Mouse (Mus musculus) embryo, embryonic 9.5 days (tissue): ENCODE measurements around the gene Dll3.
"Not testable (repeated sequence)": the region's sequence is repeated elsewhere in the genome, so short reads cannot be mapped to it uniquely, and the experiment has no call there.

ENCODE experiments used
- DNase-seq: peaks from one replicate; pipeline ENCODE4 v3.0.0-alpha.2; 2017; ENCODE audit errors: extremely low spot score

The Dll3 gene

DNA sequence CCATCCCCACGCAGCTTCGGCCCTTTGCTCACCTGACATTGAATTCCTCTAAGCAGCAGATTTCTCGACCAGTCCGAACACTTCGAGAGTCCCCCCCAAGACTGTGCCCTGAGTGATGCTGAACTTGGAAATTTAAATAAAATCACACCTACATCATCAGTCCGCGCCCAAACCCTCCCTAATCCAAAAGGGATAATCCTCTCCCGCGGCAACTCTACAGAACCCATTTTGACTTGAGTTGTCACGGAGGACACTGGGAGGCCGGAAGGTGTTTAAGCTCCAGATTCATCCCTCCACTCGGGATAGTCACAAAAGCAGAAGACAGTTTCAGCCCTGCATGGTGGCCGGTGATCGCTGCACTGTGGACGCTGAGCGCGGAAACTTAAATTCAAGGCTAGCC is 50.1 kb downstream of the Dll3 start:
- DNase-seq: no peak

DNA sequence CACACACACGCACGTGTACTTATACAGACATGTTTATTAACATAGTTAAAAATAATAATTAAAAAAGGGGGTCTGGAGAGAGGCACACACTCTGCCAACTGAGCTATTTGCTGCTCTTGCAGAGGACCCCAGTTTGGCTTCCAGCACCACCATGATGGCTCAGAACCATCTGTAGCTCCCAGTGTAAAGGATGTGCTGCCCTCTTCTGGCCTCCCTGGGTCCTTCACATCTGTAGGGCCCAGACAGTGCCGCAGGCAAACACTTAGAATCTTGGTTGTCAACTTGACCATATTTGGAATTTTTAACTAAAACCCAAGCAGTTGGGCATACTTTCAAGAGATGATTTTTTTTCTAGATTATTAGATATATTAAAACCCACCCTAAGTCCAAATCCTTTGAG is 53.1 kb downstream of the Dll3 start:
- DNase-seq: no peak

DNA sequence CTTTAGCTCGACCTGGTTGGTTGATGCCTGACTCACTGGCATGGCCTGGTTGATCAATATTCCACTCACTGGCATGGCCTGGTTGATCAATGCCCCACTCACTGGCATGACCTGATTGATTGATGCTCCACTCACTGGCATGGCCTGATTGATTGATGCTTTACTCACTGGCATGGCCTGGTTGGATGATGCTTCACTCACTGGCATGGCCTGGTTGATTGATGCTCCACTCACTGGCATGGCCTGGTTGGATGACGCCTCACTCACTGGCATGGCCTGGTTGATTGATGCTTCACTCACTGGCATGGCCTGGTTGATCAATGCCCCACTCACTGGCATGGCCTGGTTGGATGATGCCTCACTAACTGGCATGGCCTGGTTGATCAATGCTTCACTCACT is 58.1 kb downstream of the Dll3 start:
- not testable (repeated sequence) for DNase-seq
